Mouse (Mus musculus): ENCODE results near the gene Slc6a5.

The Slc6a5 gene

GRCm38 (mm10) chr7:49981511-49982227 lies 71.7 kb downstream of the Slc6a5 start:
- DNase-seq (ENCODE audit: low read depth, low spot score) = no peak

DNA sequence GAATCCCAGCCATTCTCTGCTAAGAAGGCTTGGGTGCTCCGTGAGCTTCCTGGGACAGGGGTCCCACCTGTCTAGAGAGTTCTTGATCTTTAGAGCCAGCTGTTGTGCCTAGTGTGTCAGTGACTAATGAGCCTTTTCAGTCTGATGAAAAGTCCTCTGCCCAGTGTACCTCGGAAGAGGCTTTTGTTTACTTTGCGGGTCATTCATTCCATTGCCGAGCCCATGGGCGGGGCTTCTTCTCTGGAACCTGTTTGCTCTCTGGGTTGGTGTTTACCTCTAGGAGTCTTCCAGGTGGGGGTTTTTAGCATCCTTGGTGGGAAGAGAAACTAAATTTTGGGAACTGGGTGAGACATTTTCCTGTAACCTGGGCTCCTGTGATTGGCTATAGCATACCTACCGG lies 74.8 kb downstream of the Slc6a5 start:
- DNase-seq (ENCODE audit: low read depth, low spot score) = no peak

GRCm38 (mm10) chr7:49985947-49986346 lies 76.0 kb downstream of the Slc6a5 start:
- DNase-seq (ENCODE audit: low read depth, low spot score) = no peak

GRCm38 (mm10) chr7:49999321-49999720 lies 89.4 kb downstream of the Slc6a5 start:
- DNase-seq (ENCODE audit: low read depth, low spot score) = no peak

- DNase-seq (ENCODE audit: low read depth, low spot score) = no peak
These were observed 95.3 kb downstream of the Slc6a5 start for GRCm38 (mm10) chr7:50005268-50005667.

All from brain, embryonic 18.5 days (tissue).